Comparison of ENCODE assay signal across 12 mouse cellular contexts in the genomic region with DNA sequence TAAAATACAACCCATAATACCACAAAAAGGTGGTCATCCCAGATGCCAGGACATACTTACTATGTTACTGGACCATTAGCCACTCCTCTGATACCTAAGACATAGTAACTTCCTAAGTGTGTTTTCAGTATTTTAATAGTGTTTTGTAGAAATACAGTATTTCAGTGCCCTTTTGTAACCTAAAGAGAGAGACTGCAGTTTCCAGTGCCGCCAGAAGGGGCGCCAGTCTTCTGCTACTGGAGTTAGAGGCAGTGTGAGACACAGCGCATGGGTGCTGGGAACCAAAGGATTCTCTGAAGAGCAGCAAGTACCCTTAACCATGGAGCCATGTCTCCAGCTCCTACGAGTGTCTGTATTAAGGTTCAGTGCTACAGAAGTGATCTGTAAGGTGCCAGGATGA. TPM values are rescaled to one million over a fixed set of nuclear protein-coding genes. Genes with fewer than 3 reads are reported as not detected.
DNase-seq lines count a peak whose midpoint lies in the region; ATAC-seq and TF ChIP-seq lines count a peak whose summit lies in the region.
"Had no signal": no experiment of that assay in that cellular context is flagged by ENCODE, and none has a peak within 500 bp of the region (broad histone marks: within the 10 kb centered on the region; RNA-seq: fewer than 3 reads in every experiment).

No protein-coding gene starts in this region.

- no peaks in the 10 kb centered on the region for H3K36me3 ChIP-seq in limb, embryonic 11.5 days (ENCODE audit: control insufficient read depth, insufficient read depth, low read length)
- H3K36me3 ChIP-seq: kidney, embryonic 15.5 days had no signal

- no peak for ATAC-seq in limb, embryonic 11.5 days (ENCODE audit: insufficient number of reproducible peaks, low FRiP score, low TSS enrichment, low read depth)

- WGBS in limb, embryonic 11.5 days: 60% methylated on average over 4 of the region's 4 CpGs

- H3K9me3 ChIP-seq in limb, embryonic 11.5 days (ENCODE audit: control insufficient read depth, low read length): no peaks in the 10 kb centered on the region
- H3K9me3 ChIP-seq: kidney, embryonic 15.5 days; limb, embryonic 13.5 days had no signal

- no peak overlapping the region for H3K27ac ChIP-seq in left cerebral cortex, adult 2 months
- H3K27ac ChIP-seq in limb, embryonic 11.5 days (replicated peaks; ENCODE audit: low read depth, low read length): no peak overlapping the region
- H3K27ac ChIP-seq: kidney, embryonic 15.5 days; limb, embryonic 13.5 days had no signal

- TF ChIP-seq CTCF in left cerebral cortex, adult 2 months (IDR thresholded peaks at IDR 0.05): peak; percentile 37

- no peak for DNase-seq in left cerebral cortex, adult 2 months (ENCODE audit: extremely low spot score in 1 of 2, low spot score in 2 of 2)
- no peak for DNase-seq in left cerebral cortex, postnatal 36 days (ENCODE audit: low spot score in 2 of 2)
- peak; percentile 21 for DNase-seq in B cell, adult 2 months
- DNase-seq in ES-CJ7 (ENCODE audit: low read depth, low spot score): peak; percentile 82
- peak; percentile 55 for DNase-seq in limb, embryonic 11.5 days (ENCODE audit: low spot score)
- DNase-seq in frontal cortex, adult 2 months (ENCODE audit: extremely low spot score in 1 of 2, low spot score in 1 of 2): no peak
- DNase-seq in spleen, adult 12 weeks (ENCODE audit: low spot score): no peak
- DNase-seq: adrenal gland, postnatal 14 days; cerebellum, postnatal 25 days; right cerebral cortex, adult 18-20 months had no signal

- no peak overlapping the region for H3K4me2 ChIP-seq in limb, embryonic 11.5 days (ENCODE audit: low read depth, severe bottlenecking)
- H3K4me2 ChIP-seq: kidney, embryonic 15.5 days; limb, embryonic 13.5 days had no signal

- intact Hi-C loops in left cerebral cortex, adult 2 months (cut with DNase I): no loop called here
- intact Hi-C loops in left cerebral cortex, postnatal 36 days (cut with DNase I): loop anchor here (10.0 kb wide), 1 partner anchor 350 kb away; no protein-coding TSS in a partner anchor

- no peak overlapping the region for H3K4me3 ChIP-seq in left cerebral cortex, adult 2 months
- H3K4me3 ChIP-seq in limb, embryonic 11.5 days (ENCODE audit: low read depth, low read length): no peak overlapping the region
- H3K4me3 ChIP-seq: kidney, embryonic 15.5 days; limb, embryonic 13.5 days had no signal

- no peaks in the 10 kb centered on the region for H3K4me1 ChIP-seq in limb, embryonic 11.5 days (ENCODE audit: control insufficient read depth, insufficient read depth, low read length)

- no peak overlapping the region for H3K9ac ChIP-seq in limb, embryonic 11.5 days (ENCODE audit: low read length)
- H3K9ac ChIP-seq: kidney, embryonic 15.5 days; limb, embryonic 13.5 days had no signal

- no peaks in the 10 kb centered on the region for H3K27me3 ChIP-seq in limb, embryonic 11.5 days (ENCODE audit: control insufficient read depth, insufficient read depth, low read length)
- H3K27me3 ChIP-seq: kidney, embryonic 15.5 days; limb, embryonic 13.5 days had no signal

RNA-seq across cellular contexts. Expression of a gene that starts 48.1 kb away (rescaled TPM):
- total RNA-seq in left cerebral cortex, adult 2 months (2021): 10 to 100 TPM; 19.3 to 19.5 TPM
- 10 to 100 TPM; 18.9 to 24.7 TPM for total RNA-seq in left cerebral cortex, postnatal 36 days (2021)
- 8.0 and 10.3 TPM in 2 replicates for polyA plus RNA-seq in limb, embryonic 11.5 days (2014; fragmentation: Nextera tagmentation; extraction: Ambion mirVana)
- 34.0 and 35.0 TPM in 2 replicates for polyA plus RNA-seq in frontal cortex, adult 2 months (2012; rRNA removed)

Comparison
In these comparisons a context has a peak if more than half of its experiments do, and no peak if none do; other contexts are left out.
1. DNase-seq: peak in B cell, adult 2 months (2 of 2), ES-CJ7 (single experiment) and limb, embryonic 11.5 days (single experiment); none in left cerebral cortex, adult 2 months (0 of 2), left cerebral cortex, postnatal 36 days (0 of 2), frontal cortex, adult 2 months (0 of 2) and spleen, adult 12 weeks (single experiment).